Mouse (Mus musculus) megakaryocyte, adult 5-6 weeks (primary cell): Measurements from ENCODE around the gene Phf23. TPM values are rescaled to one million over a fixed set of nuclear protein-coding genes. Genes with fewer than 3 reads are reported as not detected.
"Not testable (repeated sequence)": the region's sequence is repeated elsewhere in the genome, so short reads cannot be mapped to it uniquely, and the experiment has no call there.

Experiments
- ATAC-seq: 2 replicates; pipeline ENCODE4 v1.8.0; 2016; ENCODE audit warnings: mild to moderate bottlenecking, inconsistent platforms; ENCODE audit not compliant: poor library complexity, severe bottlenecking
- total RNA-seq, 2 experiments: library from RNA; stranded (forward) in 1 of 2; stranded (reverse) in 1 of 2; fragments of 153-499, 151-499 nt in 1 of 2; fragments of 221-1000, 200-1000 nt in 1 of 2; gene quantifications; 2 replicates each; pipeline versions ENCODE4 v1.2.3 to v1.2.4; 2015 to 2017

Phf23 gene
- total RNA-seq, 2 experiments from 2014 or later = 37.0 to 45.8 TPM

GRCm38 (mm10) chr11:69998567-69999491 lies 3.3 kb downstream of the Phf23 start:
- ATAC-seq = no peak

- no peak for ATAC-seq
Observed at GRCm38 (mm10) chr11:69999666-70000065, 4.1 kb downstream of the Phf23 start.

GRCm38 (mm10) chr11:70000396-70000898 lies 4.9 kb downstream of the Phf23 start, which contains the start of gene Dvl2:
Gene Dvl2, plus strand, starts transcription at chr11:70000595.
- ATAC-seq = peak; percentile 61

- ATAC-seq = no peak
Observed at GRCm38 (mm10) chr11:70001159-70001558, 5.6 kb downstream of the Phf23 start.

GRCm38 (mm10) chr11:70001865-70002264 lies 6.3 kb downstream of the Phf23 start:
- no peak for ATAC-seq

- no peak for ATAC-seq
Observed at GRCm38 (mm10) chr11:70002471-70002870, 6.9 kb downstream of the Phf23 start.

- ATAC-seq = no peak; the same call in 1 of the 2 replicates
Observed at GRCm38 (mm10) chr11:70005521-70005920, 9.9 kb downstream of the Phf23 start.

GRCm38 (mm10) chr11:70010033-70010432 lies 14.5 kb downstream of the Phf23 start:
- ATAC-seq = no peak

GRCm38 (mm10) chr11:70010548-70010947 lies 15.0 kb downstream of the Phf23 start:
- ATAC-seq = no peak

GRCm38 (mm10) chr11:70010961-70011360 lies 15.4 kb downstream of the Phf23 start:
- no peak for ATAC-seq

- no peak for ATAC-seq
Observed at GRCm38 (mm10) chr11:70012931-70013330, 17.4 kb downstream of the Phf23 start.

- no peak for ATAC-seq
Observed at GRCm38 (mm10) chr11:70013408-70013807, 17.8 kb downstream of the Phf23 start.

GRCm38 (mm10) chr11:70014051-70014450 lies 18.5 kb downstream of the Phf23 start:
- ATAC-seq = no peak

- peak; percentile 98 for ATAC-seq
Observed at GRCm38 (mm10) chr11:70014880-70015558, 19.4 kb downstream of the Phf23 start, which contains the start of gene Acadvl. Gene Acadvl, minus strand, starts transcription at chr11:70015411.

GRCm38 (mm10) chr11:70015677-70016076 lies 20.1 kb downstream of the Phf23 start:
- ATAC-seq = no peak

- ATAC-seq = not testable (repeated sequence)
Observed at GRCm38 (mm10) chr11:70016177-70016576, 20.6 kb downstream of the Phf23 start.

GRCm38 (mm10) chr11:70016669-70017068 lies 21.1 kb downstream of the Phf23 start, which contains the start of gene Dlg4:
Gene Dlg4, plus strand, starts transcription at chr11:70016942.
- no peak for ATAC-seq

GRCm38 (mm10) chr11:70017199-70017767 lies 21.7 kb downstream of the Phf23 start:
- ATAC-seq = no peak

- ATAC-seq = no peak
Observed at GRCm38 (mm10) chr11:70018131-70018990, 22.8 kb downstream of the Phf23 start.

GRCm38 (mm10) chr11:70019495-70020021 lies 24.0 kb downstream of the Phf23 start:
- ATAC-seq = no peak
